Mouse (Mus musculus): ENCODE data around the gene Fbln7.

- TF ChIP-seq HCFC1 (IDR thresholded peaks at IDR 0.05; ENCODE audit: low read depth, low read length) = no peak
- no peak for TF ChIP-seq POLR2A (IDR thresholded peaks at IDR 0.05; ENCODE audit: control insufficient read depth in 1 of 2, insufficient read depth in 1 of 2, low read depth in 1 of 2, low read length in 2 of 2, poor library complexity in 1 of 2)
- TF ChIP-seq GATA1 (IDR thresholded peaks at IDR 0.05; ENCODE audit: low read depth, low read length) = no peak
- no peak for TF ChIP-seq CHD2 (IDR thresholded peaks at IDR 0.05; ENCODE audit: low read length)
- no peak for TF ChIP-seq CTCF (IDR thresholded peaks at IDR 0.05 in 2 of 3, conservative IDR thresholded peaks at IDR 0.05 in 1 of 3; ENCODE audit: control insufficient read depth in 1 of 3, insufficient read depth in 1 of 3, low read depth in 2 of 3, low read length in 3 of 3, poor library complexity in 1 of 3, severe bottlenecking in 1 of 3)
- no peak for TF ChIP-seq EP300 (IDR thresholded peaks at IDR 0.05; ENCODE audit: low read depth in 1 of 2, low read length in 2 of 2)
- TF ChIP-seq TCF12 (IDR thresholded peaks at IDR 0.05; ENCODE audit: low read depth, low read length) = no peak
- TF ChIP-seq ZC3H11A (IDR thresholded peaks at IDR 0.05; ENCODE audit: low read depth, low read length) = no peak
- no peak for TF ChIP-seq USF2 (IDR thresholded peaks at IDR 0.05; ENCODE audit: borderline replicate concordance in 1 of 2, insufficient read depth in 1 of 2, low read depth in 1 of 2, low read length in 2 of 2)
- TF ChIP-seq POLR2AphosphoS2 (IDR thresholded peaks at IDR 0.05; ENCODE audit: low read length) = no peak
- TF ChIP-seq TBP (IDR thresholded peaks at IDR 0.05; ENCODE audit: low read depth, low read length) = no peak
- no peak for TF ChIP-seq UBTF (IDR thresholded peaks at IDR 0.05; ENCODE audit: borderline replicate concordance, insufficient read depth, low read depth, low read length)
- no peak for TF ChIP-seq ETS1 (IDR thresholded peaks at IDR 0.05; ENCODE audit: low read depth, low read length)
Observed at GRCm38 (mm10) chr2:128827787-128828186, 35.0 kb upstream of the Fbln7 start.
